Comparison of ENCODE assay signal across 14 mouse cellular contexts in the genomic region with DNA sequence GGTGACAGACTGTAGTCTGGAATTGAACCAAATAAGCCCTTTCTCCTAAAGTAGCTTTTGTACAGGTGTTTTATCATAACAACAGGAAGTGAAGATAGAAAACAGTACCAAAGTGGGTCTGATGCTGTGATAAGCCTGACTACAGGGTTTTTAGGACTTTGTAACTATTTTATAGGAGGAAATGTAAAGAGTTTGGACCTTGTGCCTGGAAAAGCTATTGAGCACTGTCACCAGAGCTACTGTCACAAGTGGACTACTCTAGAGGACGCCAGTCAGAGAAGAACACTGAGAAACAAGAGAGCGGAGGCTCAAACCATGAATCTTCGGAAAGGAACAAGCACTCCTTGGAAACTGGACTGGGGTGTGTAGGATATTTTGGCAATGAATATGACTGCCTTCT.
"Had no signal": no experiment of that assay in that cellular context is flagged by ENCODE, and none has a peak within 500 bp of the region (broad histone marks: within the 10 kb centered on the region; RNA-seq: fewer than 3 reads in every experiment).

No protein-coding gene starts in this region.

- H3K4me2 ChIP-seq: lung, embryonic 15.5 days; midbrain, embryonic 12.5 days; neural tube, embryonic 12.5 days had no signal

- H3K9me3 ChIP-seq: lung, embryonic 15.5 days; midbrain, embryonic 10.5 days; midbrain, embryonic 12.5 days; neural tube, embryonic 12.5 days had no signal

- H3K4me3 ChIP-seq: lung, embryonic 15.5 days; midbrain, embryonic 10.5 days; midbrain, embryonic 12.5 days; neural tube, embryonic 12.5 days had no signal

- ATAC-seq: liver, postnatal 0 days had no signal

- DNase-seq: liver, postnatal 0 days; lung, adult 2 months; lung, postnatal 10 days; lung, postnatal 4 days; midbrain, embryonic 14.5 days; right cerebral cortex, postnatal 14 days; spleen, adult 18-20 months; thymus, adult 18-20 months; thymus, postnatal 14 days; thymus, postnatal 36 days had no signal

- H3K27me3 ChIP-seq: lung, embryonic 15.5 days; midbrain, embryonic 12.5 days; neural tube, embryonic 12.5 days had no signal

- H3K27ac ChIP-seq: lung, embryonic 15.5 days; midbrain, embryonic 10.5 days; midbrain, embryonic 12.5 days; neural tube, embryonic 12.5 days had no signal

- H3K4me1 ChIP-seq: lung, embryonic 15.5 days; midbrain, embryonic 12.5 days; neural tube, embryonic 12.5 days had no signal

- H3K9ac ChIP-seq: liver, postnatal 0 days; lung, embryonic 15.5 days; midbrain, embryonic 12.5 days; neural tube, embryonic 12.5 days had no signal
